Mouse (Mus musculus): ENCODE results near the gene Fbln2. TPM values are rescaled to one million over a fixed set of nuclear protein-coding genes. Genes with fewer than 3 reads are reported as not detected.

The Fbln2 gene
- polyA plus RNA-seq, 1 experiment from 2014 or later = 22.1 TPM

- Histone ChIP-seq H3K4me2 (replicated peaks; ENCODE audit: low read depth, low read length) (no peak overlapping the region), H3K27me3 (ENCODE audit: control insufficient read depth, insufficient read depth, low read length) (no peaks in the 10 kb centered on the region), H3K4me1 (ENCODE audit: control insufficient read depth, insufficient read depth, low read length) (no peaks in the 10 kb centered on the region), H3K4me3 (ENCODE audit: low read length) (no peak overlapping the region), H3K9me3 (ENCODE audit: control insufficient read depth, low read length) (no peaks in the 10 kb centered on the region), H3K36me3 (ENCODE audit: control insufficient read depth, insufficient read depth, low read length) (no peaks in the 10 kb centered on the region), H3K27ac (ENCODE audit: low read depth, low read length) (no peak overlapping the region), H3K9ac (ENCODE audit: low read depth, low read length) (no peak overlapping the region)
- whole genome bisulfite sequencing = 67% methylated on average over 4 of the region's 4 CpGs
- ATAC-seq (ENCODE audit: low FRiP score, low TSS enrichment) = peak; percentile 30; the same call in 1 of the 2 replicates
Measured at GRCm38 (mm10) chr6:91228980-91229379, 16.7 kb downstream of the Fbln2 start.

- no peak overlapping the region for H3K4me2 ChIP-seq (replicated peaks; ENCODE audit: low read depth, low read length)
- no peak overlapping the region for H3K4me3 ChIP-seq (ENCODE audit: low read length)
- ATAC-seq (ENCODE audit: low FRiP score, low TSS enrichment) = no peak
- H3K4me1 ChIP-seq (ENCODE audit: control insufficient read depth, insufficient read depth, low read length) = peaks cover 2% of the 10 kb centered on the region; the same call in 1 of the 2 replicates
- H3K36me3 ChIP-seq (ENCODE audit: control insufficient read depth, insufficient read depth, low read length) = no peaks in the 10 kb centered on the region
- WGBS = 91% methylated on average over 5 of the region's 5 CpGs
- no peak overlapping the region for H3K9ac ChIP-seq (ENCODE audit: low read depth, low read length)
- no peaks in the 10 kb centered on the region for H3K27me3 ChIP-seq (ENCODE audit: control insufficient read depth, insufficient read depth, low read length)
- H3K9me3 ChIP-seq (ENCODE audit: control insufficient read depth, low read length) = no peaks in the 10 kb centered on the region
- no peak overlapping the region for H3K27ac ChIP-seq (ENCODE audit: low read depth, low read length)
Measured at GRCm38 (mm10) chr6:91231000-91231399, 18.7 kb downstream of the Fbln2 start.

GRCm38 (mm10) chr6:91231523-91231922, 19.3 kb downstream of the Fbln2 start:
- Histone ChIP-seq H3K4me3 (ENCODE audit: low read length) (no peak overlapping the region), H3K4me1 (ENCODE audit: control insufficient read depth, insufficient read depth, low read length) (peaks cover 7% of the 10 kb centered on the region; the same call in 1 of the 2 replicates), H3K9me3 (ENCODE audit: control insufficient read depth, low read length) (no peaks in the 10 kb centered on the region), H3K36me3 (ENCODE audit: control insufficient read depth, insufficient read depth, low read length) (no peaks in the 10 kb centered on the region), H3K27me3 (ENCODE audit: control insufficient read depth, insufficient read depth, low read length) (no peaks in the 10 kb centered on the region), H3K27ac (ENCODE audit: low read depth, low read length) (no peak overlapping the region), H3K9ac (ENCODE audit: low read depth, low read length) (no peak overlapping the region), H3K4me2 (replicated peaks; ENCODE audit: low read depth, low read length) (no peak overlapping the region)
- no peak for ATAC-seq (ENCODE audit: low FRiP score, low TSS enrichment)
- 82% methylated on average over 4 of the region's 4 CpGs for WGBS

GRCm38 (mm10) chr6:91233011-91233410, 20.8 kb downstream of the Fbln2 start:
- H3K9ac ChIP-seq (ENCODE audit: low read depth, low read length) = no peak overlapping the region
- H3K4me1 ChIP-seq (ENCODE audit: control insufficient read depth, insufficient read depth, low read length) = peaks cover 8% of the 10 kb centered on the region; the same call in 1 of the 2 replicates
- H3K9me3 ChIP-seq (ENCODE audit: control insufficient read depth, low read length) = no peaks in the 10 kb centered on the region
- H3K4me2 ChIP-seq (replicated peaks; ENCODE audit: low read depth, low read length) = no peak overlapping the region
- no peak overlapping the region for H3K4me3 ChIP-seq (ENCODE audit: low read length)
- no peaks in the 10 kb centered on the region for H3K36me3 ChIP-seq (ENCODE audit: control insufficient read depth, insufficient read depth, low read length)
- 92% methylated on average over 12 of the region's 12 CpGs for WGBS
- H3K27ac ChIP-seq (ENCODE audit: low read depth, low read length) = no peak overlapping the region
- no peaks in the 10 kb centered on the region for H3K27me3 ChIP-seq (ENCODE audit: control insufficient read depth, insufficient read depth, low read length)
- ATAC-seq (ENCODE audit: low FRiP score, low TSS enrichment) = no peak

- no peaks in the 10 kb centered on the region for H3K9me3 ChIP-seq (ENCODE audit: control insufficient read depth, low read length)
- H3K36me3 ChIP-seq (ENCODE audit: control insufficient read depth, insufficient read depth, low read length) = no peaks in the 10 kb centered on the region
- H3K4me1 ChIP-seq (ENCODE audit: control insufficient read depth, insufficient read depth, low read length) = peaks cover 8% of the 10 kb centered on the region; the same call in 1 of the 2 replicates
- H3K27me3 ChIP-seq (ENCODE audit: control insufficient read depth, insufficient read depth, low read length) = no peaks in the 10 kb centered on the region
- H3K4me2 ChIP-seq (replicated peaks; ENCODE audit: low read depth, low read length) = no peak overlapping the region
- ATAC-seq (ENCODE audit: low FRiP score, low TSS enrichment) = no peak
- 78% methylated on average over 10 of the region's 10 CpGs for WGBS
- no peak overlapping the region for H3K4me3 ChIP-seq (ENCODE audit: low read length)
- no peak overlapping the region for H3K27ac ChIP-seq (ENCODE audit: low read depth, low read length)
- H3K9ac ChIP-seq (ENCODE audit: low read depth, low read length) = no peak overlapping the region
Measured at GRCm38 (mm10) chr6:91233424-91234015, 21.3 kb downstream of the Fbln2 start.

GRCm38 (mm10) chr6:91236006-91236405, 23.8 kb downstream of the Fbln2 start:
- Histone ChIP-seq H3K4me2 (replicated peaks; ENCODE audit: low read depth, low read length) (no peak overlapping the region), H3K27ac (ENCODE audit: low read depth, low read length) (no peak overlapping the region), H3K4me3 (ENCODE audit: low read length) (no peak overlapping the region), H3K27me3 (ENCODE audit: control insufficient read depth, insufficient read depth, low read length) (no peaks in the 10 kb centered on the region), H3K36me3 (ENCODE audit: control insufficient read depth, insufficient read depth, low read length) (no peaks in the 10 kb centered on the region), H3K9me3 (ENCODE audit: control insufficient read depth, low read length) (no peaks in the 10 kb centered on the region), H3K4me1 (ENCODE audit: control insufficient read depth, insufficient read depth, low read length) (peaks cover 8% of the 10 kb centered on the region; the same call in 1 of the 2 replicates), H3K9ac (ENCODE audit: low read depth, low read length) (no peak overlapping the region)
- 49% methylated on average over 11 of the region's 11 CpGs for WGBS
- ATAC-seq (ENCODE audit: low FRiP score, low TSS enrichment) = no peak

GRCm38 (mm10) chr6:91236429-91236828, 24.2 kb downstream of the Fbln2 start:
- Histone ChIP-seq H3K27ac (ENCODE audit: low read depth, low read length) (no peak overlapping the region), H3K9ac (ENCODE audit: low read depth, low read length) (no peak overlapping the region), H3K4me2 (replicated peaks; ENCODE audit: low read depth, low read length) (no peak overlapping the region), H3K4me1 (ENCODE audit: control insufficient read depth, insufficient read depth, low read length) (peaks cover 8% of the 10 kb centered on the region; the same call in 1 of the 2 replicates), H3K27me3 (ENCODE audit: control insufficient read depth, insufficient read depth, low read length) (no peaks in the 10 kb centered on the region), H3K4me3 (ENCODE audit: low read length) (no peak overlapping the region), H3K36me3 (ENCODE audit: control insufficient read depth, insufficient read depth, low read length) (no peaks in the 10 kb centered on the region), H3K9me3 (ENCODE audit: control insufficient read depth, low read length) (no peaks in the 10 kb centered on the region)
- 32% methylated on average over 6 of the region's 6 CpGs for WGBS
- ATAC-seq (ENCODE audit: low FRiP score, low TSS enrichment) = peak; percentile 50

- Histone ChIP-seq H3K9me3 (ENCODE audit: control insufficient read depth, low read length) (no peaks in the 10 kb centered on the region), H3K36me3 (ENCODE audit: control insufficient read depth, insufficient read depth, low read length) (no peaks in the 10 kb centered on the region), H3K27me3 (ENCODE audit: control insufficient read depth, insufficient read depth, low read length) (no peaks in the 10 kb centered on the region), H3K9ac (ENCODE audit: low read depth, low read length) (no peak overlapping the region), H3K4me2 (replicated peaks; ENCODE audit: low read depth, low read length) (no peak overlapping the region), H3K4me3 (ENCODE audit: low read length) (no peak overlapping the region), H3K4me1 (ENCODE audit: control insufficient read depth, insufficient read depth, low read length) (peaks cover 8% of the 10 kb centered on the region; the same call in 1 of the 2 replicates), H3K27ac (ENCODE audit: low read depth, low read length) (no peak overlapping the region)
- no peak for ATAC-seq (ENCODE audit: low FRiP score, low TSS enrichment)
- WGBS = 65% methylated on average over 2 of the region's 2 CpGs
Measured at GRCm38 (mm10) chr6:91237273-91237672, 25.0 kb downstream of the Fbln2 start.

- Histone ChIP-seq H3K36me3 (ENCODE audit: control insufficient read depth, insufficient read depth, low read length) (no peaks in the 10 kb centered on the region), H3K4me1 (ENCODE audit: control insufficient read depth, insufficient read depth, low read length) (peaks cover 8% of the 10 kb centered on the region; the same call in 1 of the 2 replicates), H3K4me3 (ENCODE audit: low read length) (no peak overlapping the region), H3K9me3 (ENCODE audit: control insufficient read depth, low read length) (no peaks in the 10 kb centered on the region), H3K4me2 (replicated peaks; ENCODE audit: low read depth, low read length) (no peak overlapping the region), H3K27me3 (ENCODE audit: control insufficient read depth, insufficient read depth, low read length) (no peaks in the 10 kb centered on the region), H3K27ac (ENCODE audit: low read depth, low read length) (no peak overlapping the region), H3K9ac (ENCODE audit: low read depth, low read length) (no peak overlapping the region)
- no peak for ATAC-seq (ENCODE audit: low FRiP score, low TSS enrichment)
- 59% methylated on average over 2 of the region's 2 CpGs for WGBS
Measured at GRCm38 (mm10) chr6:91240537-91240936, 28.3 kb downstream of the Fbln2 start.

All from kidney, embryonic 14.5 days (tissue).